Mouse (Mus musculus) thymus, postnatal 14 days (tissue): ENCODE results near the gene Braf.

ENCODE experiments used
- DNase-seq: peaks from one replicate; pipeline ENCODE4 v3.0.0; 2021

The Braf gene

GRCm38 (mm10) chr6:39606862-39607261 is 118.4 kb downstream of the Braf start:
- DNase-seq: peak; percentile 59

GRCm38 (mm10) chr6:39606056-39606455 is 119.2 kb downstream of the Braf start:
- DNase-seq: no peak

- DNase-seq: no peak
These were observed 120.7 kb downstream of the Braf start for GRCm38 (mm10) chr6:39604565-39604964.

GRCm38 (mm10) chr6:39601828-39602227 is 123.4 kb downstream of the Braf start:
- DNase-seq: no peak

- DNase-seq: no peak
These were observed 124.4 kb downstream of the Braf start for GRCm38 (mm10) chr6:39600851-39601250.

- peak; percentile 93 for DNase-seq
These were observed 132.7 kb downstream of the Braf start, which contains the start of gene Ndufb2 for GRCm38 (mm10) chr6:39592401-39593214. Ndufb2 (plus strand) TSS chr6:39592574.

GRCm38 (mm10) chr6:39591481-39591880 is 133.8 kb downstream of the Braf start:
- no peak for DNase-seq

GRCm38 (mm10) chr6:39585517-39585916 is 139.7 kb downstream of the Braf start, which contains the start of gene Gm42420:
Gm42420 (plus strand) TSS chr6:39585753.
- DNase-seq: no peak

- no peak for DNase-seq
These were observed 144.0 kb downstream of the Braf start for GRCm38 (mm10) chr6:39581087-39581784.

GRCm38 (mm10) chr6:39580558-39580957 is 144.7 kb downstream of the Braf start:
- no peak for DNase-seq

GRCm38 (mm10) chr6:39579552-39579951 is 145.7 kb downstream of the Braf start:
- no peak for DNase-seq

- no peak for DNase-seq
These were observed 150.3 kb downstream of the Braf start for GRCm38 (mm10) chr6:39574951-39575350.

GRCm38 (mm10) chr6:39574555-39574869 is 150.8 kb downstream of the Braf start:
- DNase-seq: peak; percentile 20

GRCm38 (mm10) chr6:39573791-39574554 is 151.3 kb downstream of the Braf start, which contains the start of gene Adck2:
Adck2 (plus strand) TSS chr6:39573873.
- peak; percentile 86 for DNase-seq

GRCm38 (mm10) chr6:39570426-39570825 is 154.8 kb downstream of the Braf start:
- no peak for DNase-seq

GRCm38 (mm10) chr6:39567528-39567927 is 157.7 kb downstream of the Braf start:
- DNase-seq: peak; percentile 39

- DNase-seq: peak; percentile 78
These were observed 162.9 kb downstream of the Braf start for GRCm38 (mm10) chr6:39562166-39563015.

- no peak for DNase-seq
These were observed 165.9 kb downstream of the Braf start for GRCm38 (mm10) chr6:39559276-39559939.

- DNase-seq: peak; percentile 56
These were observed 167.5 kb downstream of the Braf start, which contains the start of gene Dennd2a for GRCm38 (mm10) chr6:39557723-39558261. Dennd2a (minus strand) TSS chr6:39557867.

GRCm38 (mm10) chr6:39556900-39557659 is 168.2 kb downstream of the Braf start:
- peak; percentile 44 for DNase-seq

- DNase-seq: no peak
These were observed 169.7 kb downstream of the Braf start for GRCm38 (mm10) chr6:39555648-39555945.
